Mouse (Mus musculus): ENCODE data around the gene Tenm1.

GRCm38 (mm10) chrX:43430581-43430980 lies 1.7 kb upstream of the Tenm1 start:
- TF ChIP-seq CTCF (IDR thresholded peaks at IDR 0.05; ENCODE audit: extremely low read depth, insufficient read length, insufficient replicate concordance, low read depth, low read length) (no peak), POLR2A (IDR thresholded peaks at IDR 0.05; ENCODE audit: low read depth, low read length) (no peak)

All from small intestine, adult 2 months (tissue).